Mouse (Mus musculus) frontal cortex, adult 2 months (tissue): ENCODE data around the gene Olfr1303. TPM values are rescaled to one million over a fixed set of nuclear protein-coding genes. Genes with fewer than 3 reads are reported as not detected.

Source experiments
- DNase-seq, 2 experiments: peaks; one replicate each; pipeline ENCODE4 v3.0.0; 2022; ENCODE audit warnings: low spot score in 1 of 2; ENCODE audit errors: extremely low spot score in 1 of 2
- polyA plus RNA-seq: library from polyadenylated mRNA; depleted of rRNA; stranded (reverse); fragments of >200 nt; gene quantifications from 2 replicates; pipeline ENCODE4 v1.2.3, GENCODE M21; 2012; rRNA removed

The Olfr1303 gene
- polyA plus RNA-seq = not detected in 2 replicates

DNA sequence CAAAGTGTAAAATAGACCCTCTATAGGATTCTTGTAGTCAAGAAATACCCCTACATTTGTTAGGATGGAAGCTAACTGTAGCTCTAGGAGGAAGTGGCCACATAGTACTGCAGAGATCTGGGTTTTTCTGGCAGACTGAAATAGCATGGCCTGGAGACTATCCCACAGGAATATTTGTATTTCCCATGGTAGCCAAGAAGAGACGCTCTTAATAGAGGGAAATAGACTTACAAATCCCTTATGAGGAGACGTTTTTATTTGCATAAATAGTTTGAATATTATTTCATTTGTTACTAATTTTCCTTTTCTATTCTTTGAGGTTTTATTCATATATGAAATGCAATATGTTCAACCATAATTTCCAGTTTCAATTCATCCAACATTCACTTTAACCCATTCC is at the start of gene Olfr1303:
Gene Olfr1303 (minus strand): TSS at position 101 of the 400 bp plus-strand sequence.
- DNase-seq = no peak

DNA sequence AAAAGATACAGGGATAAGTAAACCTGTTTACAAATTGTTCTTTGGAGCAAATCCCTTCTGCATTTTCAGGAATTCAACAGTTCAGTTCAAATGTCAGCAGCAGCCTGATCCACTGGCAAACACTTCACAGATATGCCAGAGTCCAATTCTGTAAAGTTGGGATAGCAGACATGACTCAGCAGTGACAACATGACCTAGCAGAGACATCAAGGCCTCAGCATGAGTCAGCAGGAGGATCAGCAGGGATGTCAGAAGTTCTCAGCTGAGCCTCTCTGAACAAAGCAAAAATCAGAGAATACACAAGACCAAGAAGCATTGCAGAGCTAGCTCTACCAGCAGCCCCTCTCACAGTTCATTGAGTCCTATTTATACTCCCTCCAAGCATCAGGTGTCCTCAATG is 7.2 kb downstream of the Olfr1303 start:
- DNase-seq = no peak

- DNase-seq = no peak
These were observed 43.0 kb downstream of the Olfr1303 start, which contains the start of gene Olfr1302 for GRCm38 (mm10) chr2:111777129-111777528. Olfr1302 (plus strand) TSS chr2:111777429.

Other genes with a start within 250 kb of the Olfr1303 start
- 0.04 TPM in 1 of 2 replicates, not detected in the other for gene Olfr1297, start 193.8 kb downstream of the Olfr1303 start, polyA plus RNA-seq
- not detected in 2 replicates for gene Olfr1298, start 171.1 kb downstream of the Olfr1303 start, polyA plus RNA-seq
- gene Olfr1299, start 158.9 kb downstream of the Olfr1303 start, polyA plus RNA-seq = not detected in 2 replicates
- 0.04 and 0.19 TPM in 2 replicates for gene Olfr1301, start 69.3 kb downstream of the Olfr1303 start, polyA plus RNA-seq
- gene Olfr1302, start 42.9 kb downstream of the Olfr1303 start, polyA plus RNA-seq = not detected in 2 replicates
- gene Olfr1305, start 56.8 kb upstream of the Olfr1303 start, polyA plus RNA-seq = not detected in 2 replicates
- gene Olfr1306, start 95.9 kb upstream of the Olfr1303 start, polyA plus RNA-seq = not detected in 2 replicates
- gene Olfr1307, start 129.1 kb upstream of the Olfr1303 start, polyA plus RNA-seq = under 0.01 TPM in 1 of 2 replicates, not detected in the other
- gene Olfr1308, start 144.6 kb upstream of the Olfr1303 start, polyA plus RNA-seq = not detected in 2 replicates
- gene Olfr1309, start 169.9 kb upstream of the Olfr1303 start, polyA plus RNA-seq = not detected in 2 replicates
- not detected in 2 replicates for gene Olfr1310, start 192.4 kb upstream of the Olfr1303 start, polyA plus RNA-seq
- gene Olfr1311, start 204.1 kb upstream of the Olfr1303 start, polyA plus RNA-seq = not detected in 2 replicates
- not detected in 2 replicates for gene Olfr1312, start 229.9 kb upstream of the Olfr1303 start, polyA plus RNA-seq